Mouse (Mus musculus): ENCODE measurements around the gene Lrrc55. TPM values are rescaled to one million over a fixed set of nuclear protein-coding genes. Genes with fewer than 3 reads are reported as not detected.

Gene Lrrc55
- total RNA-seq, 1 experiment from 2014 or later: 15.8 TPM

GRCm38 (mm10) chr2:85172071-85172762 lies 24.8 kb downstream of the Lrrc55 start:
- DNase-seq: no peak

- no peak for DNase-seq
Measured at GRCm38 (mm10) chr2:85168327-85168726, 28.7 kb downstream of the Lrrc55 start.

GRCm38 (mm10) chr2:85167624-85168023 lies 29.4 kb downstream of the Lrrc55 start:
- DNase-seq: no peak

GRCm38 (mm10) chr2:85163311-85164047 lies 33.5 kb downstream of the Lrrc55 start:
- no peak for DNase-seq

GRCm38 (mm10) chr2:85161638-85162093 lies 35.3 kb downstream of the Lrrc55 start:
- no peak for DNase-seq

- no peak for DNase-seq
Measured at GRCm38 (mm10) chr2:85160901-85161637, 35.9 kb downstream of the Lrrc55 start.

GRCm38 (mm10) chr2:85157382-85157781 lies 39.6 kb downstream of the Lrrc55 start:
- no peak for DNase-seq

- no peak for DNase-seq
Measured at GRCm38 (mm10) chr2:85156136-85156535, 40.9 kb downstream of the Lrrc55 start.

GRCm38 (mm10) chr2:85155334-85155733 lies 41.7 kb downstream of the Lrrc55 start:
- peak; percentile 48 for DNase-seq

GRCm38 (mm10) chr2:85151233-85151632 lies 45.8 kb downstream of the Lrrc55 start:
- no peak for DNase-seq

- DNase-seq: no peak
Measured at GRCm38 (mm10) chr2:85150373-85150772, 46.6 kb downstream of the Lrrc55 start.

- no peak for DNase-seq
Measured at GRCm38 (mm10) chr2:85147481-85147880, 49.5 kb downstream of the Lrrc55 start.

GRCm38 (mm10) chr2:85145346-85145745 lies 51.7 kb downstream of the Lrrc55 start:
- DNase-seq: no peak

- no peak for DNase-seq
Measured at GRCm38 (mm10) chr2:85144908-85145307, 52.1 kb downstream of the Lrrc55 start.

GRCm38 (mm10) chr2:85140833-85141232 lies 56.2 kb downstream of the Lrrc55 start:
- DNase-seq: no peak

- no peak for DNase-seq
Measured at GRCm38 (mm10) chr2:85139846-85140245, 57.2 kb downstream of the Lrrc55 start.

GRCm38 (mm10) chr2:85139393-85139792 lies 57.6 kb downstream of the Lrrc55 start:
- DNase-seq: no peak

- DNase-seq: no peak
Measured at GRCm38 (mm10) chr2:85138143-85138542, 58.9 kb downstream of the Lrrc55 start.

- DNase-seq: no peak
Measured at GRCm38 (mm10) chr2:85137601-85138140, 59.3 kb downstream of the Lrrc55 start.

GRCm38 (mm10) chr2:85136831-85137520 lies 60.0 kb downstream of the Lrrc55 start:
- DNase-seq: no peak

GRCm38 (mm10) chr2:85136089-85136488 lies 60.9 kb downstream of the Lrrc55 start, which contains the start of gene Aplnr:
TSS of gene Aplnr (plus strand) at chr2:85136225.
- DNase-seq: no peak

GRCm38 (mm10) chr2:85135099-85135498 lies 61.9 kb downstream of the Lrrc55 start:
- DNase-seq: no peak
